Mouse (Mus musculus) lung, embryonic 14.5 days (tissue): ENCODE measurements around the gene Ptch1. TPM values are rescaled to one million over a fixed set of nuclear protein-coding genes. Genes with fewer than 3 reads are reported as not detected.
A peak's percentile ranks its signal among the peaks of the same experiment; 100 is the strongest.

Source experiments
- ATAC-seq: fragments of 200-750 bp; cut with Nextera tagmentation; 2 replicates; pipeline ENCODE4 v1.8.0; 2017; ENCODE audit warnings: mild to moderate bottlenecking, moderate TSS enrichment, moderate library complexity; ENCODE audit not compliant: insufficient read depth
- DNase-seq: peaks from one replicate; pipeline ENCODE4 v3.0.0-alpha.2; 2015
- H3K27ac ChIP-seq: fragments of 300-500 bp; sonication (generic); 2 replicates; pipeline ENCODE4 v1.5.1; 2014; ENCODE audit warnings: low read depth, mild to moderate bottlenecking, moderate library complexity
- H3K27me3 ChIP-seq: fragments of 300-500 bp; sonication (generic); 2 replicates; pipeline ENCODE4 v1.6.1; 2014; ENCODE audit warnings: low read length, control low read depth; ENCODE audit not compliant: insufficient read depth
- H3K36me3 ChIP-seq: fragments of 300-500 bp; sonication (generic); 2 replicates; pipeline ENCODE4 v1.6.1; 2014; ENCODE audit warnings: control low read depth; ENCODE audit not compliant: insufficient read depth
- H3K4me1 ChIP-seq: fragments of 300-500 bp; sonication (generic); 2 replicates; pipeline ENCODE4 v1.6.1; 2014; ENCODE audit warnings: antibody characterized with exemption, control low read depth; ENCODE audit not compliant: insufficient read depth
- H3K4me2 ChIP-seq: fragments of 300-500 bp; sonication (generic); 2 replicates; pipeline ENCODE4 v1.6.1; 2014; ENCODE audit warnings: mild to moderate bottlenecking
- H3K4me3 ChIP-seq: fragments of 300-500 bp; sonication (generic); 2 replicates; pipeline ENCODE4 v1.5.1; 2014; ENCODE audit warnings: low read depth, low read length
- H3K9ac ChIP-seq: fragments of 300-500 bp; sonication (generic); 2 replicates; pipeline ENCODE4 v1.6.1; 2014
- H3K9me3 ChIP-seq: fragments of 300-500 bp; sonication (generic); 2 replicates; pipeline ENCODE4 v1.6.1; 2016; ENCODE audit warnings: low read depth, low read length, control low read depth
- CTCF ChIP-seq: IDR thresholded peaks from 2 replicates; pipeline ENCODE4 v1.5.1; 2016; ENCODE audit warnings: antibody characterized with exemption, low read depth
- WGBS: fragments of 180-500 bp; shearing (Covaris S2); extraction: QIAGEN DNeasy Blood & Tissue Kit; methylation state at CpG from one replicate; pipeline ENCODE4 v1.1.7; 2014; 5-methylcytosine and 5-hydroxymethylcytosine counted together
- polyA plus RNA-seq: library from polyadenylated mRNA; unstranded; fragments of >200 nt; fragmentation: Nextera tagmentation; extraction: Ambion mirVana; gene quantifications from 2 replicates; pipeline ENCODE4 v1.2.1, GENCODE M21; 2014

Gene Ptch1
- 64.6 and 68.6 TPM in 2 replicates for polyA plus RNA-seq

GRCm38 (mm10) chr13:63573256-63573835 is at the start of gene Ptch1:
Gene Ptch1 (minus strand): TSS chr13:63573598.
- peak; percentile 16; the same call in 1 of the 2 replicates for TF ChIP-seq CTCF
- H3K4me2 ChIP-seq: peak within 1 kb of the TSS; percentile 91
- H3K4me1 ChIP-seq: peaks cover 22% of the 10 kb centered on the region
- WGBS: under 1% methylated on average over 42 of the region's 44 CpGs
- H3K27me3 ChIP-seq: no peaks in the 10 kb centered on the region
- H3K9me3 ChIP-seq: no peaks in the 10 kb centered on the region
- DNase-seq: peak; percentile 90
- peak within 1 kb of the TSS; percentile 100 for H3K27ac ChIP-seq
- peak within 1 kb of the TSS; percentile 100 for H3K9ac ChIP-seq
- no peaks in the 10 kb centered on the region for H3K36me3 ChIP-seq
- H3K4me3 ChIP-seq: peak within 1 kb of the TSS; percentile 83
- ATAC-seq: peak; percentile 74

- Histone ChIP-seq H3K9me3 (no peaks in the 10 kb centered on the region), H3K36me3 (no peaks in the 10 kb centered on the region), H3K9ac (no peak overlapping the region), H3K4me3 (no peak overlapping the region), H3K27ac (no peak overlapping the region), H3K4me2 (no peak overlapping the region), H3K4me1 (peaks cover 4% of the 10 kb centered on the region; the same call in 1 of the 2 replicates), H3K27me3 (no peaks in the 10 kb centered on the region)
- peak; percentile 77 for DNase-seq
- no peak for ATAC-seq
- WGBS: 53% methylated on average over 3 of the region's 3 CpGs
- TF ChIP-seq CTCF: no peak
These were observed 47.9 kb upstream of the Ptch1 start for GRCm38 (mm10) chr13:63621301-63621700.

- ATAC-seq (no peak), DNase-seq (no peak)
- no peaks in the 10 kb centered on the region for H3K36me3 ChIP-seq
- 20% methylated on average over 2 of the region's 2 CpGs for WGBS
- no peak for TF ChIP-seq CTCF
- H3K27ac ChIP-seq: no peak overlapping the region
- H3K4me2 ChIP-seq: no peak overlapping the region
- no peak overlapping the region for H3K4me3 ChIP-seq
- no peak overlapping the region for H3K9ac ChIP-seq
- no peaks in the 10 kb centered on the region for H3K27me3 ChIP-seq
- H3K4me1 ChIP-seq: peaks cover 19% of the 10 kb centered on the region
- H3K9me3 ChIP-seq: no peaks in the 10 kb centered on the region
These were observed 39.8 kb upstream of the Ptch1 start for GRCm38 (mm10) chr13:63613201-63613600.

GRCm38 (mm10) chr13:63609734-63610133 is 36.3 kb upstream of the Ptch1 start:
- TF ChIP-seq CTCF: no peak
- DNase-seq (peak; percentile 55), ATAC-seq (peak; percentile 77; the same call in 1 of the 2 replicates)
- Histone ChIP-seq H3K27me3 (no peaks in the 10 kb centered on the region), H3K27ac (peak overlapping the region; percentile 60; the same call in 1 of the 2 replicates), H3K4me3 (no peak overlapping the region), H3K4me2 (peak overlapping the region; percentile 36; the same call in 1 of the 2 replicates), H3K36me3 (no peaks in the 10 kb centered on the region), H3K9me3 (no peaks in the 10 kb centered on the region), H3K9ac (0 out of 2 replicates have a peak overlapping the region, but pooled peaks have one; percentile 16), H3K4me1 (peaks cover 19% of the 10 kb centered on the region)
- 7% methylated on average over 10 of the region's 10 CpGs for WGBS

- Histone ChIP-seq H3K4me2 (no peak overlapping the region), H3K4me1 (no peaks in the 10 kb centered on the region), H3K27me3 (no peaks in the 10 kb centered on the region), H3K27ac (no peak overlapping the region), H3K9me3 (no peaks in the 10 kb centered on the region), H3K4me3 (no peak overlapping the region), H3K36me3 (no peaks in the 10 kb centered on the region), H3K9ac (no peak overlapping the region)
- 55% methylated on average over 3 of the region's 3 CpGs for WGBS
- ATAC-seq (no peak), DNase-seq (peak; percentile 62)
- TF ChIP-seq CTCF: no peak
These were observed 24.2 kb upstream of the Ptch1 start for GRCm38 (mm10) chr13:63597593-63597992.

- no peak for TF ChIP-seq CTCF
- no peak overlapping the region for H3K4me3 ChIP-seq
- H3K4me1 ChIP-seq: no peaks in the 10 kb centered on the region; the same call in 1 of the 2 replicates
- ATAC-seq (0 out of 2 replicates have a peak, but pooled peaks have one; percentile 47), DNase-seq (peak; percentile 37)
- 61% methylated on average over 7 of the region's 7 CpGs for WGBS
- H3K9ac ChIP-seq: no peak overlapping the region
- H3K9me3 ChIP-seq: no peaks in the 10 kb centered on the region
- H3K27ac ChIP-seq: 0 out of 2 replicates have a peak overlapping the region, but pooled peaks have one; percentile 27
- H3K4me2 ChIP-seq: no peak overlapping the region
- no peaks in the 10 kb centered on the region for H3K36me3 ChIP-seq
- H3K27me3 ChIP-seq: no peaks in the 10 kb centered on the region
These were observed 22.5 kb upstream of the Ptch1 start for GRCm38 (mm10) chr13:63595869-63596268.

- Histone ChIP-seq H3K27me3 (no peaks in the 10 kb centered on the region), H3K4me3 (no peak overlapping the region), H3K9me3 (no peaks in the 10 kb centered on the region), H3K4me1 (no peaks in the 10 kb centered on the region; the same call in 1 of the 2 replicates), H3K27ac (no peak overlapping the region), H3K36me3 (no peaks in the 10 kb centered on the region), H3K4me2 (no peak overlapping the region), H3K9ac (no peak overlapping the region)
- DNase-seq (no peak), ATAC-seq (no peak)
- TF ChIP-seq CTCF: no peak
- 79% methylated on average over 13 of the region's 13 CpGs for WGBS
These were observed 20.2 kb upstream of the Ptch1 start for GRCm38 (mm10) chr13:63593469-63594050.
